In the genomic region with DNA sequence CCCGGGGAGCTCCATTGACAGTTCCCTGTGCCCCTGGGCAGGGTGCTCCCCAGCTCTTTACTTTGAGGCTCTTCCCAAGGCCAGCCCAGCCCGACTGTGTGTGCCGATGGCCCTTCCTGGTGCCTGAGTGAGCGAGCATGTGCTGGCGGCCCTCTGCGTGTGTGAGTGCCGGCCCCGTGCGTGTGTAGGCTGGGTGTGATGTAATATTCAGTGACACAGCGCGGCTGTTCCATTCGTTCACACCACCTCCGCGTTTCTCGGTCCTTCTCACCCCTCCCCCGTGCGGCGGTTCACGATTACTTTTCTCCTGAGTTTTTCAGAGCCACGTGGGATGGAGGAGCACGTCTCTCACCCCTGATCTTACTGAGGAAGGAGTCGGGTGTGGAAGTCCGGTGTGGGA, we compare ENCODE assay signal across 8 mouse cellular contexts. TPM values are rescaled to one million over a fixed set of nuclear protein-coding genes. Genes with fewer than 3 reads are reported as not detected.
A peak's percentile ranks its signal among the peaks of the same experiment; 100 is the strongest.
DNase-seq lines count a peak whose midpoint lies in the region; ATAC-seq and TF ChIP-seq lines count a peak whose summit lies in the region.

No protein-coding gene starts in this region.

- no peak for TF ChIP-seq CTCF in E14TG2a.4 (conservative IDR thresholded peaks at IDR 0.05; ENCODE audit: low read length)
- no peak for TF ChIP-seq CTCF in bone marrow, adult 2 months (IDR thresholded peaks at IDR 0.05; ENCODE audit: control insufficient read depth, insufficient read depth, low read length)
- no peak for TF ChIP-seq CTCF in layer of hippocampus, adult 2 months (conservative IDR thresholded peaks at IDR 0.05)

- peaks cover 39% of the 10 kb centered on the region for H3K4me1 ChIP-seq in E14TG2a.4 (replicated peaks; ENCODE audit: low read depth, low read length)
- H3K4me1 ChIP-seq in bone marrow, adult 2 months (ENCODE audit: control insufficient read depth, insufficient read depth, low read length): peaks cover 2% of the 10 kb centered on the region; the same call in 1 of the 2 replicates
- H3K4me1 ChIP-seq in megakaryocyte, embryonic 14.5 days: peaks cover 35% of the 10 kb centered on the region
- peaks cover 12% of the 10 kb centered on the region for H3K4me1 ChIP-seq in stomach, embryonic 15.5 days

- no peak; the same call in 1 of the 2 replicates for ATAC-seq in stomach, embryonic 15.5 days (ENCODE audit: insufficient read depth, low FRiP score, low read depth)

- peak overlapping the region; percentile 35 for H3K4me3 ChIP-seq in E14TG2a.4 (replicated peaks; ENCODE audit: low read length)
- no peak overlapping the region for H3K4me3 ChIP-seq in bone marrow, adult 2 months (replicated peaks; ENCODE audit: control insufficient read depth, low read depth, low read length)
- no peak overlapping the region; the same call in 1 of the 2 replicates for H3K4me3 ChIP-seq in layer of hippocampus, adult 2 months
- peak overlapping the region; percentile 79 for H3K4me3 ChIP-seq in megakaryocyte, embryonic 14.5 days (replicated peaks)
- peak overlapping the region; percentile 0; the same call in 1 of the 2 replicates for H3K4me3 ChIP-seq in stomach, embryonic 15.5 days (replicated peaks)

- no peak overlapping the region for H3K27ac ChIP-seq in bone marrow, adult 2 months (ENCODE audit: control insufficient read depth, insufficient read depth, low read depth, low read length, poor library complexity)
- peak overlapping the region; percentile 95 for H3K27ac ChIP-seq in layer of hippocampus, adult 2 months
- H3K27ac ChIP-seq in stomach, embryonic 15.5 days: no peak overlapping the region

- H3K4me2 ChIP-seq in stomach, embryonic 15.5 days: peak overlapping the region; percentile 36

- 0 out of 2 replicates have a peak, but pooled peaks have one; percentile 20 for TF ChIP-seq POLR2A in bone marrow, adult 2 months (IDR thresholded peaks at IDR 0.05; ENCODE audit: borderline replicate concordance, control insufficient read depth, low read depth, low read length)

- peaks cover 92% of the 10 kb centered on the region for H3K27me3 ChIP-seq in E14TG2a.4 (ENCODE audit: insufficient read depth, low read length)
- H3K27me3 ChIP-seq in megakaryocyte, embryonic 14.5 days (replicated peaks): peaks cover 94% of the 10 kb centered on the region
- H3K27me3 ChIP-seq in stomach, embryonic 15.5 days (replicated peaks): peaks cover 58% of the 10 kb centered on the region

- H3K36me3 ChIP-seq in E14TG2a.4 (ENCODE audit: insufficient read depth, low read length): no peaks in the 10 kb centered on the region
- no peaks in the 10 kb centered on the region for H3K36me3 ChIP-seq in megakaryocyte, embryonic 14.5 days (replicated peaks; ENCODE audit: low read length)
- H3K36me3 ChIP-seq in stomach, embryonic 15.5 days: no peaks in the 10 kb centered on the region

- 5% methylated on average over 23 of the region's 23 CpGs for WGBS in bone marrow, adult 2 months
- WGBS in stomach, embryonic 15.5 days: 5% methylated on average over 23 of the region's 23 CpGs

- peak; percentile 35 for DNase-seq in heart, adult 8-10 months (ENCODE audit: low spot score)
- DNase-seq in layer of hippocampus, adult 2 months (ENCODE audit: low spot score in 2 of 2): peak; percentile 64 to 67
- no peak for DNase-seq in cerebellum, adult 11 months
- no peak for DNase-seq in T-cell, adult 2 months (ENCODE audit: low spot score)

- no peak overlapping the region for H3K9ac ChIP-seq in stomach, embryonic 15.5 days

- peaks cover 16% of the 10 kb centered on the region for H3K9me3 ChIP-seq in E14TG2a.4 (ENCODE audit: low read length)
- no peaks in the 10 kb centered on the region for H3K9me3 ChIP-seq in megakaryocyte, embryonic 14.5 days
- H3K9me3 ChIP-seq in stomach, embryonic 15.5 days: no peaks in the 10 kb centered on the region

RNA-seq across cellular contexts. Expression of a gene that starts 3.9 kb away (rescaled TPM):
- polyA plus RNA-seq in bone marrow, adult 2 months (2011; ENCODE audit: insufficient read depth, insufficient read length, low replicate concordance, missing spikeins): not detected in 2 replicates
- 1 to 10 TPM; 1.6 to 3.9 (median 2.3) TPM for total RNA-seq in heart, adult 8-10 months (2022)
- total RNA-seq in layer of hippocampus, adult 2 months (2021): 10 to 100 TPM; 85.9 to 88.8 TPM
- 2.7 and 8.4 TPM in 2 replicates for polyA plus RNA-seq in megakaryocyte, embryonic 14.5 days (2012; ENCODE audit: insufficient read depth, low replicate concordance)
- polyA plus RNA-seq in stomach, embryonic 15.5 days (2015; fragmentation: Nextera tagmentation; extraction: Ambion mirVana): 0.85 and 0.91 TPM in 2 replicates

RNA-seq across cellular contexts. Expression of a gene that starts 44.0 kb away (rescaled TPM):
- 142 and 195 TPM in 2 replicates for polyA plus RNA-seq in bone marrow, adult 2 months (2011; ENCODE audit: insufficient read depth, insufficient read length, low replicate concordance, missing spikeins)
- 1 to 10 TPM; 1.6 to 2.8 (median 2.2) TPM for total RNA-seq in heart, adult 8-10 months (2022)
- total RNA-seq in layer of hippocampus, adult 2 months (2021): under 1 TPM; 0.27 to 0.79 TPM
- polyA plus RNA-seq in megakaryocyte, embryonic 14.5 days (2012; ENCODE audit: insufficient read depth, low replicate concordance): 1.8 and 5.0 TPM in 2 replicates
- 19.5 and 26.3 TPM in 2 replicates for polyA plus RNA-seq in stomach, embryonic 15.5 days (2015; fragmentation: Nextera tagmentation; extraction: Ambion mirVana)

RNA-seq across cellular contexts. Expression of a gene that starts 53.8 kb away (rescaled TPM):
- polyA plus RNA-seq in bone marrow, adult 2 months (2011; ENCODE audit: insufficient read depth, insufficient read length, low replicate concordance, missing spikeins): 80.0 and 90.6 TPM in 2 replicates
- total RNA-seq in heart, adult 8-10 months (2022): 10 to 100 TPM; 60.6 to 71.4 (median 66.2) TPM
- total RNA-seq in layer of hippocampus, adult 2 months (2021): under 1 TPM; 0.61 to 0.84 TPM
- 4.4 and 9.1 TPM in 2 replicates for polyA plus RNA-seq in megakaryocyte, embryonic 14.5 days (2012; ENCODE audit: insufficient read depth, low replicate concordance)
- polyA plus RNA-seq in stomach, embryonic 15.5 days (2015; fragmentation: Nextera tagmentation; extraction: Ambion mirVana): 44.8 and 47.4 TPM in 2 replicates

RNA-seq across cellular contexts. Expression of a gene that starts 55.8 kb away (rescaled TPM):
- polyA plus RNA-seq in bone marrow, adult 2 months (2011; ENCODE audit: insufficient read depth, insufficient read length, low replicate concordance, missing spikeins): 21.8 and 33.8 TPM in 2 replicates
- total RNA-seq in heart, adult 8-10 months (2022): 100 to 1,000 TPM; 119 to 134 (median 122) TPM
- total RNA-seq in layer of hippocampus, adult 2 months (2021): 10 to 100 TPM; 48.7 to 57.5 TPM
- polyA plus RNA-seq in megakaryocyte, embryonic 14.5 days (2012; ENCODE audit: insufficient read depth, low replicate concordance): 9.7 TPM in 1 of 2 replicates, not detected in the other
- polyA plus RNA-seq in stomach, embryonic 15.5 days (2015; fragmentation: Nextera tagmentation; extraction: Ambion mirVana): 47.2 and 50.4 TPM in 2 replicates

Comparison
In these comparisons a context has a peak if more than half of its experiments do, and no peak if none do; other contexts are left out.
1. H3K4me3 ChIP-seq: peak in E14TG2a.4 (single experiment), megakaryocyte, embryonic 14.5 days (single experiment) and stomach, embryonic 15.5 days (single experiment); none in bone marrow, adult 2 months (single experiment) and layer of hippocampus, adult 2 months (single experiment).
2. DNase-seq: peak in heart, adult 8-10 months (single experiment) and layer of hippocampus, adult 2 months (2 of 2); none in cerebellum, adult 11 months (single experiment) and T-cell, adult 2 months (single experiment).